In the genomic region with DNA sequence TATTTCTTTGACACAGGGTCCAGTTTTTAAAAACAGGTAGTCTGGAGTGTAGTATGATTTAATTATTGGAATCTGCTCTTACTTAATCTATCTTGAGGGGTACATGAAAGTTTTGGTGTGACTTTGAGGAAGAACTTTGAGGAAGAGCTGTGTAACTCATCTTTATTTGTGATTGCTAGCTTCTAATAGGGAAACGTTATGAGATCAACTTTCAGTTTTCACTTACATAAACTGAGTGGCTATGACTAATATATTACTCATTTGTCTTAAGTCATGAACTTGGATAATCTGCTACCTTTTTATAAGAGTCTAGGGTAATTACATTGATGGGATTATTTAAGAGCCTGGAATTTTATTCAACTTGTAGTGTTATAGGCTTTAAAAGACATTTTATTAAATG, we compare ENCODE assay signal across 24 mouse cellular contexts. TPM values are rescaled to one million over a fixed set of nuclear protein-coding genes. Genes with fewer than 3 reads are reported as not detected.
A peak's percentile ranks its signal among the peaks of the same experiment; 100 is the strongest.
DNase-seq lines count a peak whose midpoint lies in the region; ATAC-seq and TF ChIP-seq lines count a peak whose summit lies in the region.
"Had no signal": no experiment of that assay in that cellular context is flagged by ENCODE, and none has a peak within 500 bp of the region (broad histone marks: within the 10 kb centered on the region; RNA-seq: fewer than 3 reads in every experiment).

No protein-coding gene starts in this region.

- no peak for DNase-seq in layer of hippocampus, adult 2 months (ENCODE audit: low spot score in 2 of 2)
- no peak for DNase-seq in layer of hippocampus, adult 18-20 months (ENCODE audit: low spot score in 2 of 2)
- DNase-seq in MEL (ENCODE audit: low read depth, low spot score) = peak; percentile 36
- no peak for DNase-seq in cerebellum, postnatal 10 days
- no peak for DNase-seq in embryonic facial prominence, embryonic 10.5 days (ENCODE audit: low spot score)
- DNase-seq in liver = no peak
- DNase-seq: adrenal gland, adult 8-10 months; adrenal gland, postnatal 36 days; B cell, adult 2 months; cerebellum, adult 2 months; cerebellum, postnatal 14 days; forebrain, postnatal 0 days; heart, adult 2 months; heart, postnatal 14 days had no signal

- H3K4me1 ChIP-seq in MEL (ENCODE audit: control insufficient read depth in 1 of 2, insufficient read depth in 2 of 2, low read length in 2 of 2) = no peaks in the 10 kb centered on the region; a peak in 2 of 4 replicates
- H3K4me1 ChIP-seq in embryonic facial prominence, embryonic 10.5 days = peaks cover 3% of the 10 kb centered on the region; the same call in 1 of the 2 replicates
- H3K4me1 ChIP-seq: embryonic facial prominence, embryonic 13.5 days; hindbrain, embryonic 13.5 days; intestine, embryonic 15.5 days had no signal

- peaks cover 11% of the 10 kb centered on the region; the same call in 1 of the 2 replicates for H3K79me2 ChIP-seq in MEL (ENCODE audit: control insufficient read depth, insufficient read depth, low read length, poor library complexity)
- peaks cover 100% of the 10 kb centered on the region for H3K79me2 ChIP-seq in myocyte (ENCODE audit: control insufficient read depth, insufficient read depth)

- no peak for TF ChIP-seq RAD21 in MEL (IDR thresholded peaks at IDR 0.05; ENCODE audit: low read depth, low read length)

- H3K9ac ChIP-seq in MEL (ENCODE audit: control insufficient read depth, low read depth, low read length, poor library complexity, severe bottlenecking) = no peak overlapping the region
- H3K9ac ChIP-seq: embryonic facial prominence, embryonic 13.5 days; forebrain, embryonic 13.5 days; forebrain, postnatal 0 days; heart, embryonic 15.5 days; hindbrain, embryonic 13.5 days; intestine, embryonic 15.5 days had no signal

- ATAC-seq in inflammation-experienced regulatory T-cells, adult 6 months = peak; percentile 35
- ATAC-seq: forebrain, embryonic 13.5 days; forebrain, postnatal 0 days; hindbrain, postnatal 0 days; intestine, embryonic 15.5 days had no signal

- no peaks in the 10 kb centered on the region for H3K27me3 ChIP-seq in MEL (ENCODE audit: control insufficient read depth in 1 of 2, insufficient read depth in 2 of 2, low read length in 2 of 2)
- H3K27me3 ChIP-seq in myocyte (ENCODE audit: control insufficient read depth, insufficient read depth, insufficient read length) = no peaks in the 10 kb centered on the region
- no peaks in the 10 kb centered on the region for H3K27me3 ChIP-seq in embryonic facial prominence, embryonic 10.5 days (replicated peaks; ENCODE audit: low read depth, poor library complexity, severe bottlenecking)
- H3K27me3 ChIP-seq: CH12.LX; embryonic facial prominence, embryonic 13.5 days; forebrain, embryonic 13.5 days; heart, embryonic 15.5 days; hindbrain, embryonic 13.5 days; intestine, embryonic 15.5 days had no signal

- H3K4me3 ChIP-seq in layer of hippocampus, adult 2 months = no peak overlapping the region
- H3K4me3 ChIP-seq in MEL (ENCODE audit: control insufficient read depth in 1 of 2, insufficient read depth in 1 of 2, low read depth in 2 of 2, low read length in 2 of 2) = peak overlapping the region in 1 of 2 experiments; percentile 20; a peak in 1 of 4 replicates
- no peak overlapping the region for H3K4me3 ChIP-seq in myocyte
- no peak overlapping the region for H3K4me3 ChIP-seq in embryonic facial prominence, embryonic 10.5 days
- H3K4me3 ChIP-seq: embryonic facial prominence, embryonic 13.5 days; forebrain, embryonic 13.5 days; heart, adult 2 months; heart, embryonic 15.5 days; hindbrain, embryonic 13.5 days; intestine, embryonic 15.5 days had no signal

- H3K27ac ChIP-seq in layer of hippocampus, adult 2 months = peak overlapping the region; percentile 20; the same call in 1 of the 2 replicates
- no peak overlapping the region for H3K27ac ChIP-seq in MEL (ENCODE audit: control insufficient read depth, low read depth, low read length)
- no peak overlapping the region for H3K27ac ChIP-seq in embryonic facial prominence, embryonic 10.5 days (replicated peaks)
- H3K27ac ChIP-seq: embryonic facial prominence, embryonic 13.5 days; forebrain, embryonic 13.5 days; heart, adult 2 months; heart, embryonic 15.5 days; hindbrain, embryonic 13.5 days; hindbrain, postnatal 0 days; intestine, embryonic 15.5 days had no signal

- 71% methylated on average over 1 of the region's 1 CpGs for WGBS in embryonic facial prominence, embryonic 10.5 days

- H3K9me3 ChIP-seq in MEL (replicated peaks; ENCODE audit: insufficient read depth, low read length) = no peaks in the 10 kb centered on the region
- H3K9me3 ChIP-seq in embryonic facial prominence, embryonic 10.5 days = no peaks in the 10 kb centered on the region
- H3K9me3 ChIP-seq: embryonic facial prominence, embryonic 13.5 days; forebrain, embryonic 13.5 days; heart, embryonic 15.5 days; hindbrain, embryonic 13.5 days; intestine, embryonic 15.5 days had no signal

- no peak for TF ChIP-seq CTCF in layer of hippocampus, adult 2 months (conservative IDR thresholded peaks at IDR 0.05)
- TF ChIP-seq CTCF in MEL (IDR thresholded peaks at IDR 0.05 in 2 of 3, conservative IDR thresholded peaks at IDR 0.05 in 1 of 3; ENCODE audit: control insufficient read depth in 1 of 3, insufficient read depth in 1 of 3, low read depth in 2 of 3, low read length in 3 of 3, poor library complexity in 1 of 3, severe bottlenecking in 1 of 3) = no peak

- TF ChIP-seq POLR2A in MEL (IDR thresholded peaks at IDR 0.05; ENCODE audit: control insufficient read depth in 1 of 2, insufficient read depth in 1 of 2, low read depth in 1 of 2, low read length in 2 of 2, poor library complexity in 1 of 2) = no peak
- TF ChIP-seq POLR2A in myocyte (IDR thresholded peaks at IDR 0.05; ENCODE audit: insufficient read length, low read depth) = no peak

- H3ac ChIP-seq in myocyte (ENCODE audit: control insufficient read depth, insufficient read length) = no peak overlapping the region

- TF ChIP-seq EP300 in MEL (IDR thresholded peaks at IDR 0.05; ENCODE audit: low read depth in 1 of 2, low read length in 2 of 2) = no peak

- H3K36me3 ChIP-seq in MEL (ENCODE audit: control insufficient read depth in 1 of 2, insufficient read depth in 2 of 2, low read length in 2 of 2) = peaks cover 0 to 8% of the 10 kb centered on the region in 2 experiments; a peak in 2 of 4 replicates
- H3K36me3 ChIP-seq in myocyte (ENCODE audit: control insufficient read depth, insufficient read depth) = no peaks in the 10 kb centered on the region
- no peaks in the 10 kb centered on the region for H3K36me3 ChIP-seq in embryonic facial prominence, embryonic 10.5 days (replicated peaks)
- H3K36me3 ChIP-seq: embryonic facial prominence, embryonic 13.5 days; heart, embryonic 15.5 days; hindbrain, embryonic 13.5 days; intestine, embryonic 15.5 days had no signal

- H3K4me2 ChIP-seq in myocyte (ENCODE audit: low read depth) = peak overlapping the region; percentile 50
- H3K4me2 ChIP-seq: embryonic facial prominence, embryonic 13.5 days; forebrain, embryonic 13.5 days; heart, embryonic 11.5 days; heart, embryonic 15.5 days; hindbrain, embryonic 13.5 days; intestine, embryonic 15.5 days had no signal

TF ChIP-seq in MEL, 35 proteins besides CTCF, POLR2A, EP300 and RAD21 (continues in another document):
- TF ChIP-seq KAT2A (conservative IDR thresholded peaks at IDR 0.05; ENCODE audit: low read depth, low read length) (no peak), USF2 (IDR thresholded peaks at IDR 0.05; ENCODE audit: borderline replicate concordance in 1 of 2, insufficient read depth in 1 of 2, low read depth in 1 of 2, low read length in 2 of 2) (no peak), MAX (IDR thresholded peaks at IDR 0.05; ENCODE audit: low read length) (no peak), ZMIZ1 (IDR thresholded peaks at IDR 0.05; ENCODE audit: low read depth, low read length) (no peak), TBP (IDR thresholded peaks at IDR 0.05; ENCODE audit: low read depth, low read length) (no peak), CHD2 (IDR thresholded peaks at IDR 0.05; ENCODE audit: low read length) (no peak), NRF1 (IDR thresholded peaks at IDR 0.05; ENCODE audit: insufficient read depth, low read depth, low read length, poor library complexity, severe bottlenecking) (no peak), ZNF384 (IDR thresholded peaks at IDR 0.05; ENCODE audit: low read depth, low read length) (no peak), MYB (IDR thresholded peaks at IDR 0.05; ENCODE audit: low read depth, low read length) (no peak), SIN3A (IDR thresholded peaks at IDR 0.05; ENCODE audit: low read length) (no peak), JUND (IDR thresholded peaks at IDR 0.05; ENCODE audit: low read depth, low read length) (no peak), ZKSCAN1 (IDR thresholded peaks at IDR 0.05; ENCODE audit: low read depth, low read length) (no peak)

TF ChIP-seq in myocyte, 11 proteins besides CTCF, POLR2A, EP300 and RAD21:
- TF ChIP-seq TCF12 (IDR thresholded peaks at IDR 0.05; ENCODE audit: insufficient read depth, poor library complexity, severe bottlenecking) (no peak), USF1 (IDR thresholded peaks at IDR 0.05; ENCODE audit: low read depth) (no peak)
TF ChIP-seq in myocyte: peak in this region for 0.

RNA-seq across cellular contexts. Expression of a gene that starts 15.0 kb away (rescaled TPM):
- 100 to 1,000 TPM; 168 to 172 TPM for total RNA-seq in layer of hippocampus, adult 2 months (2021)
- 100 to 1,000 TPM; 157 to 166 TPM for total RNA-seq in layer of hippocampus, adult 18-20 months (2021)
- total RNA-seq in MEL (2012; rRNA removed) = 11.7 and 14.5 TPM in 2 replicates
- polyA plus RNA-seq in MEL (2012; ENCODE audit: insufficient read depth in 1 of 2, insufficient read length in 2 of 2, low read depth in 1 of 2, low replicate concordance in 2 of 2, missing spikeins in 1 of 2) = 10 to 100 TPM in 1 of 2 experiments, not detected in 1; 18.6 TPM
- polyA plus RNA-seq in inflammation-experienced regulatory T-cells, adult 6 months (2017; shearing (Covaris generic)) = 10 to 100 TPM; 17.0 to 31.7 (median 27.5) TPM
- 23.6 TPM for polyA plus RNA-seq in myocyte (2012; fragmentation: generic; extraction: Trizol)
- 13.9 and 14.3 TPM in 2 replicates for polyA plus RNA-seq in embryonic facial prominence, embryonic 10.5 days (2016; fragmentation: Nextera tagmentation; extraction: Ambion mirVana)
